Mouse (Mus musculus) bone marrow macrophage, adult 2 months (primary cell): ENCODE measurements around the gene Spag4. TPM values are rescaled to one million over a fixed set of nuclear protein-coding genes. Genes with fewer than 3 reads are reported as not detected.
A peak's percentile ranks its signal among the peaks of the same experiment; 100 is the strongest.
"Not testable (repeated sequence)": the region's sequence is repeated elsewhere in the genome, so short reads cannot be mapped to it uniquely, and the experiment has no call there.

Experiments
- H3K27ac ChIP-seq: 2 replicates; pipeline ENCODE4 v1.5.1; 2012; ENCODE audit warnings: low read depth, low read length; ENCODE audit not compliant: insufficient read depth
- H3K4me1 ChIP-seq: 2 replicates; pipeline ENCODE4 v1.6.1; 2012; ENCODE audit warnings: low read length; ENCODE audit not compliant: control insufficient read depth, insufficient read depth
- H3K4me3 ChIP-seq: 2 replicates; pipeline ENCODE4 v1.5.1; 2012; ENCODE audit warnings: mild to moderate bottlenecking, low read length, moderate library complexity; ENCODE audit not compliant: insufficient read depth
- CTCF ChIP-seq: IDR thresholded peaks from 2 replicates; pipeline ENCODE4 v1.5.1; 2012; ENCODE audit warnings: low read depth, mild to moderate bottlenecking, low read length, moderate library complexity
- POLR2A ChIP-seq: IDR thresholded peaks from 2 replicates; pipeline ENCODE4 v1.6.1; 2012; ENCODE audit warnings: mild to moderate bottlenecking, low read depth, low read length, borderline replicate concordance
- polyA plus RNA-seq: library from polyadenylated mRNA; stranded (reverse); fragments of >200 nt; gene quantifications from 2 replicates; pipeline ENCODE4 v1.2.4, GENCODE M21; 2012; ENCODE audit not compliant: missing spikeins, insufficient read depth, insufficient read length

Gene Spag4
- polyA plus RNA-seq, 1 experiment, result not detected

DNA sequence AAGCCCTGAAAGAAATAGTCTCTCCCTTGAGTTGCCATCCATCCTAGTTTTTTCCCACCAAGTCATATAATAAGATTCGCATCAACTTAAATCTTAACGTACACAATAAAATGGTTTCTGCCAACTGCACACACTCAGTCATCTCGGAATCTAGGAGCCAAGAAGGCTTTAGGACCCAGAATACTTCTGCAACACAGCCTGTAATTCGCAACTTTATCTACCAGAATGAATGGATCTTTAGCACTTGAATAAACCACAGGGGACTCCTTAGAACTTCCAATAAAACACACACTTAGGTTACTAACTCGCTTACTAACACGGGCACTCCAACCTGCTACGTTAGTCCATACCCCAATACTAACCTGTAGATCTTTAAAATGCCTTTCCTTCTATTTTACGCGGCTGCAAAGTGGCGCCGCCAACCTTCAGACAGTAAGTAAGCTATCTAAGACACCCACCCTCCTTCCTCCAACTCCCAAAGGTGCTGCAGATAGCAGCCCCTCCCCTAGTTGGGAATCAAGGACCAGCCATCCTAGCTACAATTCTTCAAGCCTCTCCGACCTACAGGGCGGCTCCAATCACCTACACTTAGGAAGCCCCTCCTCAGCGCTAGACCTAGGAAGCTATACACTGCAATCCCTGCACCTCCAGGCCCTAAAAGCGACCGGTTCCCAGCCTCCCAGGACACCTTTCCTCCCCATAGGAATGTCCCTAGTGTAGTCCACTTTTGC is 45.8 kb downstream of the Spag4 start:
- peak overlapping the region; percentile 71 for H3K4me3 ChIP-seq
- H3K27ac ChIP-seq, result no peak overlapping the region
- TF ChIP-seq CTCF (no peak), POLR2A (no peak)
- peaks cover 11% of the 10 kb centered on the region for H3K4me1 ChIP-seq

DNA sequence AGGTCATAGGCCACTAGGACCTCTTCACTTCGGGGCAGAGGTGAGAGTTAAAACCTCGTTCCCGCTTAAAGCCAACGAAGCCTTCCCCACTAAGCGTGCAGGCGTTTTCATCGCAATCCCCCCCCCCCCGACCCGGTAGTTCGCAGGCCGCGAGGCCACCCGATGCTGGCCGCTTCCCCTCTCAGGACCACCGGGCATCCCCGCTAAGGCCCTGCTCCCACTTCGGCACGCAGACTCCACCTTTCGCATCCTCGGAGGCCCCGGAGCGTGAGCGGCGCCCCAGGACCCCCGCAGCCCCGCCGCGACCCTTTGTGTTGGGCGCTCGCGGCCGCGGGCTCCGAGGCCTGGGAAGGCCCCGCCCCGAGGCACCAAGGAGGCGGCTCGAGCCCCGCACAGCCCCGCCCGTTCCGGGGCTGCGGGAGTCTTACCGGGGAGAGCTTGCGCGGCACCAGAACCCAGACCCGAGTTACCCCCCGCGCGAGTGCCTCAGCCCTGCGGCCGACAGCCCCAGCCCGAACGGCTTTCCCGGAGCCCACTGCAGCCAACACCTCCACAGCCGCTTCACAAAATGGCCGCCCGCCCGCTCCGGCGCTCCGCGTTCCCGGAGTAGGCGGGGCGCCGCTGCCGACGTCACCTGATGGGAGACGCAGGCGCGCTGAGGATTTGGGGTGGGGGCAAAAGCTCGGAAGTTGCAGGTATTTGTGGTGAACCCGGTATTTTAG is 46.5 kb downstream of the Spag4 start, which contains the start of the genes Cpne1 and Rbm12:
Gene Cpne1, minus strand, starts transcription at position 608 of the 722 bp plus-strand sequence.
Gene Rbm12, minus strand, starts transcription at position 621 of the 722 bp plus-strand sequence.
- Histone ChIP-seq H3K27ac (peak within 1 kb of the TSS; percentile 71), H3K4me1 (peaks cover 10% of the 10 kb centered on the region), H3K4me3 (peak within 1 kb of the TSS; percentile 71)
- TF ChIP-seq POLR2A (no peak), CTCF (no peak)

DNA sequence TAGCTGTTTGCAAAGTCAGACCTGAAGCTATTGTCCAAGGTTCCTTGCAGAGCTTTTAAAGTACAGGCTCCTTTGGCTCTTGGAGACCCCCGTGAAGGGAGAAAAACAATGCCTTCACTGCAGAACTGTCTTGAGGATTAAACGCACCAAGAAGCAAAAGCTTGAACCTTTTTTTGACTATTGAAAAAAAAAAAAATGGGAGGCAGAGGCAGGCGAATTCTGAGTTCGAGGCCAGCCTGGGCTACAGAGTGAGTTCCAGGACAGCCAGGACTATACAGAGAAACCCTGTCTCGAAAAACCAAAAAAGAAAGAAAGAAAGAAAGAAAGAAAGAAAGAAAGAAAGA is 47.1 kb downstream of the Spag4 start:
- 0 out of 2 replicates have a peak overlapping the region, but pooled peaks have one; percentile 2 for H3K27ac ChIP-seq
- not testable (repeated sequence) for H3K4me1 ChIP-seq
- peak overlapping the region; percentile 71 for H3K4me3 ChIP-seq

DNA sequence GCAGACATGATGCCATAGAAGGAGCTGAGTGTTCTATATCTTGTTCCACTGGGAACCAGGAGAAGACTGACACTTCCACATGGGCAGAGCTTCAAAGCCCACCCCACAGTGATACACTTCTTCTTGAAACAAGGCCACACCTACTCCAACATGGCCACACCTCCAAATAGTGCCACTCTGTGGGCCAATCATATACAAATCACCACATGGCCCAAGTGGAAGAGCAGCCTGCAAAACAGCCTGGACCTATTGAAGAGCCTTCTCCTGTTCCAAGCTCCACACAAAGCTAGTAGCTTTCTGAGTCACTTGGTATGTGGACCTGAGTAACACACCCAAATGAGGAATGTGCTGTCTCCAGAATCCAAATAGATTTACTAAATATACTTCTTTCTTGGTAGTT is 54.6 kb downstream of the Spag4 start:
- no peak overlapping the region for H3K4me3 ChIP-seq
- TF ChIP-seq POLR2A, result no peak
- no peak for TF ChIP-seq CTCF
- no peaks in the 10 kb centered on the region for H3K4me1 ChIP-seq
- H3K27ac ChIP-seq, result no peak overlapping the region

Other genes with a start within 250 kb of the Spag4 start
- 44.7 and 46.1 TPM in 2 replicates for gene BC029722, start 245.7 kb upstream of the Spag4 start, polyA plus RNA-seq
- gene Eif6, start 238.2 kb upstream of the Spag4 start, polyA plus RNA-seq, result 89.5 and 91.7 TPM in 2 replicates
- gene Fam83c, start 230.3 kb upstream of the Spag4 start, polyA plus RNA-seq, result not detected in 2 replicates
- 16.1 and 19.0 TPM in 2 replicates for gene Uqcc1, start 134.9 kb upstream of the Spag4 start, polyA plus RNA-seq
- gene Gm15557, start 124.4 kb upstream of the Spag4 start, polyA plus RNA-seq, result not detected in 2 replicates
- gene Gdf5, start 119.8 kb upstream of the Spag4 start, polyA plus RNA-seq, result not detected in 2 replicates
- gene Cep250, start 108.7 kb upstream of the Spag4 start, polyA plus RNA-seq, result 47.2 and 49.6 TPM in 2 replicates
- 2.4 and 2.5 TPM in 2 replicates for gene 6430550D23Rik, start 57.2 kb upstream of the Spag4 start, polyA plus RNA-seq
- gene Ergic3, start 57.1 kb upstream of the Spag4 start, polyA plus RNA-seq, result 177 and 190 TPM in 2 replicates
- not detected in 2 replicates for gene Fer1l4, start 12.2 kb upstream of the Spag4 start, polyA plus RNA-seq
- gene Cpne1, start 46.8 kb downstream of the Spag4 start, polyA plus RNA-seq, result 36.0 and 40.9 TPM in 2 replicates
- gene Rbm12, start 46.8 kb downstream of the Spag4 start, polyA plus RNA-seq, result 12.2 and 14.0 TPM in 2 replicates
- 9.0 and 12.0 TPM in 2 replicates for gene Gm28036, start 61.9 kb downstream of the Spag4 start, polyA plus RNA-seq
- gene Romo1, start 78.9 kb downstream of the Spag4 start, polyA plus RNA-seq, result 115 and 116 TPM in 2 replicates
- 42.4 and 43.4 TPM in 2 replicates for gene Nfs1, start 79.0 kb downstream of the Spag4 start, polyA plus RNA-seq
- 472 and 516 TPM in 2 replicates for gene Rbm39, start 115.1 kb downstream of the Spag4 start, polyA plus RNA-seq
- gene Phf20, start 131.3 kb downstream of the Spag4 start, polyA plus RNA-seq, result 42.7 and 46.1 TPM in 2 replicates
- 5.6 and 5.9 TPM in 2 replicates for gene Cnbd2, start 247.1 kb downstream of the Spag4 start, polyA plus RNA-seq
- 71.1 and 77.0 TPM in 2 replicates for gene Scand1, start 247.5 kb downstream of the Spag4 start, polyA plus RNA-seq